Mouse (Mus musculus): Measurements from ENCODE around the gene Stradb. TPM values are rescaled to one million over a fixed set of nuclear protein-coding genes. Genes with fewer than 3 reads are reported as not detected.
"Not testable (repeated sequence)": the region's sequence is repeated elsewhere in the genome, so short reads cannot be mapped to it uniquely, and the experiment has no call there.

Stradb gene
- polyA plus RNA-seq, 1 experiment from 2014 or later = 108 TPM

- not testable (repeated sequence) for H3K27me3 ChIP-seq (replicated peaks; ENCODE audit: control insufficient read depth, insufficient read depth, low read length); H3K4me2 ChIP-seq (ENCODE audit: low read length); H3K36me3 ChIP-seq (ENCODE audit: control insufficient read depth, insufficient read depth); H3K9me3 ChIP-seq (ENCODE audit: control insufficient read depth, low read length); ATAC-seq; H3K4me3 ChIP-seq (replicated peaks; ENCODE audit: low read length); H3K27ac ChIP-seq (ENCODE audit: low read length); H3K4me1 ChIP-seq (replicated peaks; ENCODE audit: control insufficient read depth, insufficient read depth, low read length)
- 0 out of 2 replicates have a peak overlapping the region, but pooled peaks have one; percentile 5 for H3K9ac ChIP-seq (replicated peaks; ENCODE audit: low read depth, low read length)
- 69% methylated on average over 16 of the region's 16 CpGs for WGBS
Observed at GRCm38 (mm10) chr1:58958789-58959526, 14.4 kb upstream of the Stradb start.

GRCm38 (mm10) chr1:58959682-58960081 lies 13.6 kb upstream of the Stradb start:
- no peak overlapping the region for H3K4me2 ChIP-seq (ENCODE audit: low read length)
- no peak overlapping the region for H3K27ac ChIP-seq (ENCODE audit: low read length)
- H3K9ac ChIP-seq (replicated peaks; ENCODE audit: low read depth, low read length) = no peak overlapping the region
- 79% methylated on average over 2 of the region's 2 CpGs for WGBS
- H3K27me3 ChIP-seq (replicated peaks; ENCODE audit: control insufficient read depth, insufficient read depth, low read length) = no peaks in the 10 kb centered on the region
- no peaks in the 10 kb centered on the region; the same call in 1 of the 2 replicates for H3K4me1 ChIP-seq (replicated peaks; ENCODE audit: control insufficient read depth, insufficient read depth, low read length)
- H3K36me3 ChIP-seq (ENCODE audit: control insufficient read depth, insufficient read depth) = no peaks in the 10 kb centered on the region
- no peaks in the 10 kb centered on the region for H3K9me3 ChIP-seq (ENCODE audit: control insufficient read depth, low read length)
- H3K4me3 ChIP-seq (replicated peaks; ENCODE audit: low read length) = no peak overlapping the region
- no peak for ATAC-seq

- Histone ChIP-seq H3K27ac (ENCODE audit: low read length) (no peak overlapping the region), H3K4me3 (replicated peaks; ENCODE audit: low read length) (no peak overlapping the region), H3K27me3 (replicated peaks; ENCODE audit: control insufficient read depth, insufficient read depth, low read length) (no peaks in the 10 kb centered on the region), H3K4me2 (ENCODE audit: low read length) (no peak overlapping the region), H3K9me3 (ENCODE audit: control insufficient read depth, low read length) (no peaks in the 10 kb centered on the region), H3K36me3 (ENCODE audit: control insufficient read depth, insufficient read depth) (no peaks in the 10 kb centered on the region), H3K4me1 (replicated peaks; ENCODE audit: control insufficient read depth, insufficient read depth, low read length) (no peaks in the 10 kb centered on the region; the same call in 1 of the 2 replicates), H3K9ac (replicated peaks; ENCODE audit: low read depth, low read length) (no peak overlapping the region)
- ATAC-seq = no peak
- WGBS = 67% methylated on average over 12 of the region's 12 CpGs
Observed at GRCm38 (mm10) chr1:58961152-58961893, 12.0 kb upstream of the Stradb start.

- Histone ChIP-seq H3K4me3 (replicated peaks; ENCODE audit: low read length) (no peak overlapping the region), H3K27me3 (replicated peaks; ENCODE audit: control insufficient read depth, insufficient read depth, low read length) (no peaks in the 10 kb centered on the region), H3K27ac (ENCODE audit: low read length) (no peak overlapping the region), H3K36me3 (ENCODE audit: control insufficient read depth, insufficient read depth) (no peaks in the 10 kb centered on the region), H3K4me1 (replicated peaks; ENCODE audit: control insufficient read depth, insufficient read depth, low read length) (no peaks in the 10 kb centered on the region; the same call in 1 of the 2 replicates), H3K4me2 (ENCODE audit: low read length) (no peak overlapping the region), H3K9ac (replicated peaks; ENCODE audit: low read depth, low read length) (no peak overlapping the region), H3K9me3 (ENCODE audit: control insufficient read depth, low read length) (no peaks in the 10 kb centered on the region)
- no peak for ATAC-seq
- WGBS = 91% methylated on average over 5 of the region's 5 CpGs
Observed at GRCm38 (mm10) chr1:58962418-58962817, 10.9 kb upstream of the Stradb start.

- H3K9ac ChIP-seq (replicated peaks; ENCODE audit: low read depth, low read length) = no peak overlapping the region
- no peak overlapping the region for H3K27ac ChIP-seq (ENCODE audit: low read length)
- H3K36me3 ChIP-seq (ENCODE audit: control insufficient read depth, insufficient read depth) = no peaks in the 10 kb centered on the region
- H3K4me1 ChIP-seq (replicated peaks; ENCODE audit: control insufficient read depth, insufficient read depth, low read length) = no peaks in the 10 kb centered on the region; the same call in 1 of the 2 replicates
- no peak for ATAC-seq
- no peak overlapping the region for H3K4me2 ChIP-seq (ENCODE audit: low read length)
- no peaks in the 10 kb centered on the region for H3K9me3 ChIP-seq (ENCODE audit: control insufficient read depth, low read length)
- H3K4me3 ChIP-seq (replicated peaks; ENCODE audit: low read length) = no peak overlapping the region
- no peaks in the 10 kb centered on the region for H3K27me3 ChIP-seq (replicated peaks; ENCODE audit: control insufficient read depth, insufficient read depth, low read length)
Observed at GRCm38 (mm10) chr1:58962865-58963264, 10.5 kb upstream of the Stradb start.

- 67% methylated on average over 4 of the region's 4 CpGs for WGBS
- no peak for ATAC-seq
- H3K4me1 ChIP-seq (replicated peaks; ENCODE audit: control insufficient read depth, insufficient read depth, low read length) = peaks cover 32% of the 10 kb centered on the region
- H3K27ac ChIP-seq (ENCODE audit: low read length) = no peak overlapping the region
- H3K36me3 ChIP-seq (ENCODE audit: control insufficient read depth, insufficient read depth) = no peaks in the 10 kb centered on the region
- H3K4me3 ChIP-seq (replicated peaks; ENCODE audit: low read length) = no peak overlapping the region
- H3K9me3 ChIP-seq (ENCODE audit: control insufficient read depth, low read length) = no peaks in the 10 kb centered on the region
- no peaks in the 10 kb centered on the region for H3K27me3 ChIP-seq (replicated peaks; ENCODE audit: control insufficient read depth, insufficient read depth, low read length)
- no peak overlapping the region for H3K9ac ChIP-seq (replicated peaks; ENCODE audit: low read depth, low read length)
- no peak overlapping the region for H3K4me2 ChIP-seq (ENCODE audit: low read length)
Observed at GRCm38 (mm10) chr1:58967534-58967933, 5.8 kb upstream of the Stradb start.

GRCm38 (mm10) chr1:58970054-58970453 lies 3.3 kb upstream of the Stradb start:
- Histone ChIP-seq H3K9ac (replicated peaks; ENCODE audit: low read depth, low read length) (no peak overlapping the region), H3K27me3 (replicated peaks; ENCODE audit: control insufficient read depth, insufficient read depth, low read length) (no peaks in the 10 kb centered on the region), H3K4me3 (replicated peaks; ENCODE audit: low read length) (no peak overlapping the region), H3K4me2 (ENCODE audit: low read length) (no peak overlapping the region), H3K9me3 (ENCODE audit: control insufficient read depth, low read length) (no peaks in the 10 kb centered on the region), H3K36me3 (ENCODE audit: control insufficient read depth, insufficient read depth) (no peaks in the 10 kb centered on the region), H3K27ac (ENCODE audit: low read length) (no peak overlapping the region), H3K4me1 (replicated peaks; ENCODE audit: control insufficient read depth, insufficient read depth, low read length) (peaks cover 39% of the 10 kb centered on the region)
- WGBS = 62% methylated on average over 5 of the region's 5 CpGs
- ATAC-seq = no peak

- H3K36me3 ChIP-seq (ENCODE audit: control insufficient read depth, insufficient read depth) = no peaks in the 10 kb centered on the region
- H3K4me1 ChIP-seq (replicated peaks; ENCODE audit: control insufficient read depth, insufficient read depth, low read length) = peaks cover 42% of the 10 kb centered on the region
- no peaks in the 10 kb centered on the region for H3K9me3 ChIP-seq (ENCODE audit: control insufficient read depth, low read length)
- no peak overlapping the region for H3K27ac ChIP-seq (ENCODE audit: low read length)
- no peak overlapping the region for H3K4me3 ChIP-seq (replicated peaks; ENCODE audit: low read length)
- H3K27me3 ChIP-seq (replicated peaks; ENCODE audit: control insufficient read depth, insufficient read depth, low read length) = no peaks in the 10 kb centered on the region
- H3K4me2 ChIP-seq (ENCODE audit: low read length) = no peak overlapping the region
- ATAC-seq = no peak
- no peak overlapping the region for H3K9ac ChIP-seq (replicated peaks; ENCODE audit: low read depth, low read length)
- WGBS = 74% methylated on average over 6 of the region's 6 CpGs
Observed at GRCm38 (mm10) chr1:58971097-58971496, 2.2 kb upstream of the Stradb start.

GRCm38 (mm10) chr1:58972851-58973365 lies 414 bp upstream of the Stradb start:
- ATAC-seq = peak; percentile 21
- WGBS = under 1% methylated on average over 28 of the region's 28 CpGs

More at GRCm38 (mm10) chr1:58972851-58973365, 414 bp upstream of the Stradb start:
- Histone ChIP-seq H3K9ac (replicated peaks; ENCODE audit: low read depth, low read length) (peak overlapping the region; percentile 67), H3K36me3 (ENCODE audit: control insufficient read depth, insufficient read depth) (no peaks in the 10 kb centered on the region), H3K4me3 (replicated peaks; ENCODE audit: low read length) (peak overlapping the region; percentile 57), H3K4me2 (ENCODE audit: low read length) (peak overlapping the region; percentile 80), H3K27ac (ENCODE audit: low read length) (peak overlapping the region; percentile 92), H3K9me3 (ENCODE audit: control insufficient read depth, low read length) (no peaks in the 10 kb centered on the region), H3K27me3 (replicated peaks; ENCODE audit: control insufficient read depth, insufficient read depth, low read length) (no peaks in the 10 kb centered on the region), H3K4me1 (replicated peaks; ENCODE audit: control insufficient read depth, insufficient read depth, low read length) (peaks cover 42% of the 10 kb centered on the region)

All from forebrain, embryonic 16.5 days (tissue).